Mouse (Mus musculus): ENCODE measurements around the gene Hif3a. TPM values are rescaled to one million over a fixed set of nuclear protein-coding genes. Genes with fewer than 3 reads are reported as not detected.

Hif3a gene
- total and polyA plus RNA-seq, 3 experiments: 0.05 to 0.49 (median 0.08) TPM

- no peak; the same call in 1 of the 2 replicates for TF ChIP-seq MAZ (IDR thresholded peaks at IDR 0.05; ENCODE audit: low read depth, low read length)
- TF ChIP-seq RCOR1 (conservative IDR thresholded peaks at IDR 0.05; ENCODE audit: low read depth, low read length): 0 out of 2 replicates have a peak, but pooled peaks have one; percentile 61
- no peak for TF ChIP-seq NRF1 (IDR thresholded peaks at IDR 0.05; ENCODE audit: low read depth, low read length)
- peak; percentile 69 for TF ChIP-seq IRF4 (IDR thresholded peaks at IDR 0.05; ENCODE audit: low read depth, low read length)
These were observed 4.0 kb downstream of the Hif3a start (continued) for GRCm38 (mm10) chr7:17058071-17058689.

GRCm38 (mm10) chr7:17056601-17057523, 5.4 kb downstream of the Hif3a start:
- in situ Hi-C loops (cut with MboI; ENCODE audit: low pct_ligation_motif_present, low pct_unique_long_range_greater_than_20kb, low sequenced_read_pairs): no loop called here

DNA sequence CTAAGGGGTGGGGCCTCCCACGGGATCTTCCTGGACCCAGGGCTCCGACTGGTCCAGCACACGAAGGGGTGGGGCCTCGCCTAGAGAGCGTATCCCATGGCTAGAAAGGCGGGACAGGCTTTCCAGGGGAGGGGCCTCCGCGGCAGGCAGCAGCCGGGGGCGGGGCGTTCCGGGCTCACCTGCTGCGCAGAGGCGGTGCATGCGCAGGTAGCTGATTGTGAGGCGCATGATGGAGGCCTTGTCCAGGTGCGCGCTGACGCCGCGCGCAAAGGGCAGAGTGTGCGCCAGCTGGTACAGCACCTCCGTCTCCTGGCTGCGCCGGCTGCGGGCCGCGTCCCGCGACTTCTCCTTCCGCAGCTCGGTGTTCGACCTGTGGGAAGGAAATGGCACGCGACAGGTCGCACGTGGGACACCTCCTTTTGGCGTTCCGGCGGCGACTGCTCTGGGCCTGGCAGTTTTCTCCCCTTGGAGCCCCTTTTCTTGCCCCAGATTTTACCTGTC, 6.1 kb downstream of the Hif3a start:
- H3K36me3 ChIP-seq (replicated peaks in 1 of 2; ENCODE audit: control insufficient read depth in 1 of 2, insufficient read depth in 1 of 2, low read length in 1 of 2): no peaks in the 10 kb centered on the region
- no peak overlapping the region for H3K27ac ChIP-seq (ENCODE audit: insufficient read depth, low read depth)

More at GRCm38 (mm10) chr7:17056601-17057523, 5.4 kb downstream of the Hif3a start:
- no peaks in the 10 kb centered on the region for H3K36me3 ChIP-seq (replicated peaks in 1 of 2; ENCODE audit: control insufficient read depth in 1 of 2, insufficient read depth in 1 of 2, low read length in 1 of 2)
- H3K4me2 ChIP-seq (ENCODE audit: insufficient read depth, low read depth, poor library complexity, severe bottlenecking): no peak overlapping the region
- H3K4me1 ChIP-seq (ENCODE audit: control insufficient read depth in 1 of 2, insufficient read depth in 2 of 2): peaks cover 12 to 37% of the 10 kb centered on the region in 2 experiments
- no peak overlapping the region for H3K27ac ChIP-seq (ENCODE audit: insufficient read depth, low read depth)
- no peak overlapping the region for H3K9ac ChIP-seq (ENCODE audit: insufficient read depth, low read depth)
- TF ChIP-seq KAT2A (IDR thresholded peaks at IDR 0.05; ENCODE audit: insufficient replicate concordance, low read length) (no peak), JUND (conservative IDR thresholded peaks at IDR 0.05; ENCODE audit: low read depth, low read length) (no peak), HCFC1 (IDR thresholded peaks at IDR 0.05; ENCODE audit: low read depth, low read length) (no peak), GABPA (IDR thresholded peaks at IDR 0.05; ENCODE audit: insufficient replicate concordance, low read depth, low read length) (no peak), UBTF (IDR thresholded peaks at IDR 0.05; ENCODE audit: low read depth, low read length) (no peak), BHLHE40 (IDR thresholded peaks at IDR 0.05; ENCODE audit: low read depth, low read length) (no peak), CHD1 (IDR thresholded peaks at IDR 0.05; ENCODE audit: low read depth, low read length) (no peak), MYC (IDR thresholded peaks at IDR 0.05; ENCODE audit: low read depth, low read length) (no peak), USF2 (conservative IDR thresholded peaks at IDR 0.05; ENCODE audit: low read depth, low read length) (no peak), ETS1 (conservative IDR thresholded peaks at IDR 0.05; ENCODE audit: low read depth, low read length) (no peak), MEF2A (IDR thresholded peaks at IDR 0.05; ENCODE audit: borderline replicate concordance, low read depth, low read length) (no peak), JUN (IDR thresholded peaks at IDR 0.05; ENCODE audit: insufficient read depth, low read depth, low read length) (no peak), EP300 (IDR thresholded peaks at IDR 0.05; ENCODE audit: low read length) (no peak), ELF1 (IDR thresholded peaks at IDR 0.05; ENCODE audit: low read depth, low read length) (no peak)
- no peak overlapping the region for H3K4me3 ChIP-seq (replicated peaks in 1 of 3; ENCODE audit: low read depth in 2 of 3, low read length in 2 of 3, poor library complexity in 1 of 3)
- no peak for DNase-seq (ENCODE audit: extremely low read depth)
- H3K9me3 ChIP-seq (replicated peaks; ENCODE audit: low read length): peaks cover 9% of the 10 kb centered on the region
- dilution Hi-C loops (cut with MboI; ENCODE audit: extremely low pct_ligation_motif_present, extremely low pct_unique_long_range_greater_than_20kb, low sequenced_read_pairs): no loop called here
- no peaks in the 10 kb centered on the region for H3K27me3 ChIP-seq (replicated peaks)
- H3K79me2 ChIP-seq (replicated peaks; ENCODE audit: control insufficient read depth, extremely low read depth, insufficient read depth, poor library complexity, severe bottlenecking): no peaks in the 10 kb centered on the region

More for the DNA sequence above, 6.1 kb downstream of the Hif3a start:
- Histone ChIP-seq H3K9me3 (replicated peaks; ENCODE audit: low read length) (peaks cover 9% of the 10 kb centered on the region), H3K4me2 (ENCODE audit: insufficient read depth, low read depth, poor library complexity, severe bottlenecking) (no peak overlapping the region), H3K9ac (ENCODE audit: insufficient read depth, low read depth) (no peak overlapping the region), H3K27me3 (replicated peaks) (no peaks in the 10 kb centered on the region), H3K4me1 (ENCODE audit: control insufficient read depth in 1 of 2, insufficient read depth in 2 of 2) (peaks cover 12 to 41% of the 10 kb centered on the region in 2 experiments), H3K4me3 (replicated peaks in 1 of 3; ENCODE audit: low read depth in 2 of 3, low read length in 2 of 3, poor library complexity in 1 of 3) (no peak overlapping the region), H3K79me2 (replicated peaks; ENCODE audit: control insufficient read depth, extremely low read depth, insufficient read depth, poor library complexity, severe bottlenecking) (no peaks in the 10 kb centered on the region)
- no peak for DNase-seq (ENCODE audit: extremely low read depth)
- dilution Hi-C loops (cut with MboI; ENCODE audit: extremely low pct_ligation_motif_present, extremely low pct_unique_long_range_greater_than_20kb, low sequenced_read_pairs): no loop called here
- in situ Hi-C loops (cut with MboI; ENCODE audit: low pct_ligation_motif_present, low pct_unique_long_range_greater_than_20kb, low sequenced_read_pairs): no loop called here
- no peak for TF ChIP-seq MEF2A (IDR thresholded peaks at IDR 0.05; ENCODE audit: borderline replicate concordance, low read depth, low read length)
- no peak for TF ChIP-seq CHD1 (IDR thresholded peaks at IDR 0.05; ENCODE audit: low read depth, low read length)
- no peak for TF ChIP-seq MAFK (IDR thresholded peaks at IDR 0.05; ENCODE audit: insufficient replicate concordance, low read length)
- no peak for TF ChIP-seq HCFC1 (IDR thresholded peaks at IDR 0.05; ENCODE audit: low read depth, low read length)
- no peak for TF ChIP-seq MXI1 (IDR thresholded peaks at IDR 0.05; ENCODE audit: low read depth, low read length)
- no peak for TF ChIP-seq SMC3 (IDR thresholded peaks at IDR 0.05; ENCODE audit: low read depth, low read length)
- TF ChIP-seq ZC3H11A (IDR thresholded peaks at IDR 0.05; ENCODE audit: low read depth, low read length): no peak
- TF ChIP-seq TBP (conservative IDR thresholded peaks at IDR 0.05; ENCODE audit: low read depth, low read length): no peak
- no peak for TF ChIP-seq NELFE (IDR thresholded peaks at IDR 0.05; ENCODE audit: low read depth, low read length)
- no peak for TF ChIP-seq ZKSCAN1 (IDR thresholded peaks at IDR 0.05; ENCODE audit: borderline replicate concordance, low read depth, low read length)
- no peak for TF ChIP-seq JUND (conservative IDR thresholded peaks at IDR 0.05; ENCODE audit: low read depth, low read length)
- TF ChIP-seq POLR2AphosphoS2 (IDR thresholded peaks at IDR 0.05; ENCODE audit: low read depth, low read length): no peak
- no peak for TF ChIP-seq PAX5 (IDR thresholded peaks at IDR 0.05; ENCODE audit: low read length)
- TF ChIP-seq IRF4 (IDR thresholded peaks at IDR 0.05; ENCODE audit: low read depth, low read length): no peak

All from CH12.LX (cell line).